Mouse (Mus musculus) limb, embryonic 12.5 days (tissue): Measurements from ENCODE around the gene Cerk. TPM values are rescaled to one million over a fixed set of nuclear protein-coding genes. Genes with fewer than 3 reads are reported as not detected.

ENCODE experiments used
- ATAC-seq: fragments of 200-750 bp; cut with Nextera tagmentation; 2 replicates; pipeline ENCODE4 v1.8.0; 2017; ENCODE audit warnings: low read depth, moderate TSS enrichment; ENCODE audit not compliant: insufficient number of reproducible peaks, insufficient read depth, low FRiP score, low TSS enrichment
- H3K27ac ChIP-seq: fragments of 300-500 bp; sonication (generic); 2 replicates; pipeline ENCODE4 v1.5.1; 2016; ENCODE audit warnings: mild to moderate bottlenecking, moderate library complexity
- H3K27me3 ChIP-seq: fragments of 300-500 bp; sonication (generic); 2 replicates; pipeline ENCODE4 v1.6.1; 2016; ENCODE audit warnings: mild to moderate bottlenecking, moderate library complexity
- H3K36me3 ChIP-seq: fragments of 300-500 bp; sonication (generic); 2 replicates; pipeline ENCODE4 v1.6.1; 2016; ENCODE audit warnings: mild to moderate bottlenecking, moderate library complexity
- H3K4me1 ChIP-seq: fragments of 300-500 bp; sonication (generic); replicated peaks from 2 replicates; pipeline ENCODE4 v1.6.1; 2016
- H3K4me2 ChIP-seq: fragments of 300-500 bp; sonication (generic); 2 replicates; pipeline ENCODE4 v1.6.1; 2016; ENCODE audit warnings: mild to moderate bottlenecking, moderate library complexity
- H3K4me3 ChIP-seq: fragments of 300-500 bp; sonication (generic); replicated peaks from 2 replicates; pipeline ENCODE4 v1.5.1; 2016; ENCODE audit warnings: mild to moderate bottlenecking
- H3K9ac ChIP-seq: fragments of 300-500 bp; sonication (generic); replicated peaks from 2 replicates; pipeline ENCODE4 v1.6.1; 2016; ENCODE audit warnings: mild to moderate bottlenecking, moderate library complexity
- H3K9me3 ChIP-seq: fragments of 300-500 bp; sonication (generic); 2 replicates; pipeline ENCODE4 v1.6.1; 2016; ENCODE audit warnings: mild to moderate bottlenecking, moderate library complexity
- WGBS: fragments of 180-500 bp; shearing (Covaris S2); methylation state at CpG from one replicate; pipeline ENCODE4 v1.1.7; 2016; 5-methylcytosine and 5-hydroxymethylcytosine counted together
- polyA plus RNA-seq: library from polyadenylated mRNA; unstranded; fragments of >200 nt; fragmentation: Nextera tagmentation; extraction: Ambion mirVana; gene quantifications from 2 replicates; pipeline ENCODE4 v1.2.1, GENCODE M21; 2016

The Cerk gene
- polyA plus RNA-seq, 1 experiment from 2014 or later = 21.5 TPM

DNA sequence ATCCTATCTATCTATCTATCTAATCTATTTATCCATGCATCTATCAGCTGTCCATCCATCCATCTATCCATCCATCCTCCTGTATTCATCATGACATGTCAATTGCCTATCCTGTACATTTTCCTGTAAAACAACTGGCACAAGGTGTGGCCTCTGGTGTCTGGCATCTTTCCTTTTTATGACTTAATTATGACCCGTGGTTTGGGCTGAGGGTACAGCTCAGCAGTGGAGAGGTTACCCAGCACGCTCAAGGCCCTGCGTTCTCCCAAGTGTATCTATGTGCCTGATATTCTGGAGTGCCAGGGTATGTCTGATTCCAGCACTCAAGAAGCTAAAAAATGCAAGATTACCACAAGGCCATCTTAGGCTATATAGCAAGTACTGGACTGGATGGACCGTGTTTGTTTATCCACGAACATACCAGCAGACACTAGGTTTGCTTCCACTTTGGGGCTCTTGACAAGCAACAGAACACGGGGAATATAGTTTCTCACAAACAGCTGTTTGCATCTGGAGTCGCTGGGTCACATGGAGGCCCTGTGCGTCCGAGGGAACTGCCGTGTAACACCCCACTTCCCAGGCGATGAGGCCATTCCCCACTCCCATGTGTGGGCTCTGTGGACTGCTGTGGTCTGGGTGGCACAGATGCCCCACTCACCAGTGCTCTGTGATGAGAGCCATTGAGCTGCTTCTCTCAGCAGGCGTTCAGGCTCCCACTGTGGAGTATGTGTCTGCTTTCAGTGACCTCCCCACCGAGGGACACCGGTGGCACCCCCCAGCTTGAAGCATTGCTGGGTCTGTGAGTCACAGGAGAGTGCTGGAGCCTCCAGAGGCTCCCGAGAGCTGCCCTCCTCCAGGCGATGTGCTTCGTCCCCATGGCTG lies 90.0 kb downstream of the Cerk start:
- Histone ChIP-seq H3K9me3 (no peaks in the 10 kb centered on the region), H3K4me3 (no peak overlapping the region), H3K9ac (no peak overlapping the region), H3K27me3 (no peaks in the 10 kb centered on the region), H3K27ac (no peak overlapping the region), H3K4me1 (peaks cover 8% of the 10 kb centered on the region; the same call in 1 of the 2 replicates), H3K4me2 (no peak overlapping the region), H3K36me3 (peaks cover 26% of the 10 kb centered on the region; the same call in 1 of the 2 replicates)
- 88% methylated on average over 17 of the region's 17 CpGs for WGBS
- no peak for ATAC-seq

DNA sequence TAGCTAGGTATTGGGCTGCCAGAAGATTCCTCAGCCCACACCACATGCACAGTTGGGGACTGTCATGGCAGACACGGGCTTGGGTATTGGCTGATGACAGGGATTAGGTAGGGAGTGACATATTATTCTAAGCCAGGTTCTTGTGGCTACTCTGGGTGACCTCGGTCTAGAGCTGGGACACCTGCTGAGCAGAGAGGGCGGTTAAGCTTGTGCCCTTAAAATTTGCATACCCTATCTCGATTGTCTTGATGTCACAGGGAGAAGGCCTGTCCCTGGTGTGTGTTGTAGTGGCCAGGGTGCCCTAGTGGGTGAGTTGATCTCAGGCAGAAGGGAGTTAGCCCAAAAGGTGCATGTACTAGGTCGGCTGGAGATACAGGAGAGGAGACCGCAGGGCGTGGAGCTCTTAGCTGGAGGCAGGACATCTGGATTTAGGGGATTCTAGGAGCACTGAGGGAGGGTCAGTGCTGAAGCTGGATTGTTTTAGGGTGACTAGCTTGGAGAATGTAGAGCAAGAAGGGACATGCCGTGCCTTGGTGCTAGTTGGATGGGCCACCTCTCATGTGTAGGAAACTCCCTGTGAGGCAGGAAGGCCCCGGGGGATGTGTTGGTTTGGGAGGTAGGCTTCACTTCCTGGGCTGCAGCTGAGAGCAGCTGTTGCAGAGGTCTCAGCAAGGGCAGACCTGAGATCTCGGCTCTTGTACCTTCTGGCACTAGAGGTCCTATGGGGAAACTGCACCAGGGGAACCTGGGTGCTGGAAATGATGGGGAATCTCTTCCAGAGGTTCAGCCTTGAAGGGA lies 91.4 kb downstream of the Cerk start:
- 71% methylated on average over 10 of the region's 10 CpGs for WGBS
- no peak for ATAC-seq
- peaks cover 5% of the 10 kb centered on the region; the same call in 1 of the 2 replicates for H3K4me1 ChIP-seq
- no peaks in the 10 kb centered on the region for H3K27me3 ChIP-seq
- no peaks in the 10 kb centered on the region for H3K9me3 ChIP-seq
- no peak overlapping the region for H3K27ac ChIP-seq
- peaks cover 23% of the 10 kb centered on the region; the same call in 1 of the 2 replicates for H3K36me3 ChIP-seq
- H3K4me3 ChIP-seq = no peak overlapping the region
- H3K4me2 ChIP-seq = no peak overlapping the region
- no peak overlapping the region for H3K9ac ChIP-seq

DNA sequence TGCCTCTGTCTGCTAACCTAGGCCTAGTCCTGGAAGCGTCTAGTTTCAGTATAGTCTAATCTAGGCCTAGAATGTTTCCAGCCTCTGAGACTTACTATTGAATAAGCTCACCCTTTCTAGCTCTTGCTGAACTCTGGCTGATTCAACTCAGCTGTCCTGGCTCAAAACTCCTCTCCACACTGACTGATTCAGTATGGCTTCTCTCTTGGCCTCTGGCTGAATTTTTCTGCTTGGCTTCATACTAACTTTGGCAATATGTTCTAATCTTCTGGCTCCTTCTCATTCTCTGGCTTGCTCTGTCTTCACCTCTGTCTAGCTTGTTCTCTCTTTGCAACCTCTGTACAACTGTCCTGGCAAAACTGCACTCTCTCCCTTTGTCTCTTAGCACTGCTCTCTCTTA lies 92.7 kb downstream of the Cerk start:
- peaks cover 23% of the 10 kb centered on the region; the same call in 1 of the 2 replicates for H3K36me3 ChIP-seq
- H3K4me1 ChIP-seq = peaks cover 9% of the 10 kb centered on the region; the same call in 1 of the 2 replicates
- no peak overlapping the region for H3K27ac ChIP-seq
- H3K27me3 ChIP-seq = no peaks in the 10 kb centered on the region
- H3K4me3 ChIP-seq = no peak overlapping the region
- no peak for ATAC-seq
- no peak overlapping the region for H3K4me2 ChIP-seq
- no peak overlapping the region for H3K9ac ChIP-seq
- WGBS = 93% methylated on average over 1 of the region's 1 CpGs
- H3K9me3 ChIP-seq = no peaks in the 10 kb centered on the region

DNA sequence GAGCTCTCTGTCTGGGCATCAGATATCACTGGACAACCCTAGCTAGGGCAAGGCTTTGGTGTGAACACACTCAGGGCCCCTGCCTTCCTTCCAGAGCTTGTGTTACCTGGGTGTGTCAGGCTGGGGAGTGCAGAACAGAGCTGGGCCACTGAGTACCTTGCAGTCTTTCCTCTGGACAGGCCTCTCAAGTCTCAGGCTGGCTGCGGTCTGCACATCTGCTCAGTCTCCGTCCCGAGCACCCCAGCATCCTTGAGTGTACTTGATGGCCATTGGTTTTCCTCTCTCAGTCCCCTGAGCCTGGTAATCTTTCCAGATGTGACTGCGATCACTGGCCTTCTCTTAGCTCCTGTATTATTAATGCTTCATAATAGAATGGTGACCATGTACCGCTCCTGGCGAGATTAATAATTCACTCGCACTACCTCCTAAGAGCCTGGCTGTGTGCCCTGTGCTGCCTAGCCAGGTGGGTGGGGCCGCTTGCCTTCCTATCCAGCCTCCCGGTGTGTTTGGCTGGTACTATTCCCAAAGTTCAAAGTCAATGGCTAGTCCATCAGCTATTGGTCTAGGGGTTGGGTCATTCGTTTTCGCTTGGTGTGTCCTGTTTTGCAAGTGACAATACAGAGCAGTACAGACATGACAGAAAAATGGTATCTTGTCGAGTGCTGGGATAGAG lies 93.8 kb downstream of the Cerk start:
- WGBS = 92% methylated on average over 12 of the region's 12 CpGs
- Histone ChIP-seq H3K9me3 (no peaks in the 10 kb centered on the region), H3K27me3 (no peaks in the 10 kb centered on the region)

DNA sequence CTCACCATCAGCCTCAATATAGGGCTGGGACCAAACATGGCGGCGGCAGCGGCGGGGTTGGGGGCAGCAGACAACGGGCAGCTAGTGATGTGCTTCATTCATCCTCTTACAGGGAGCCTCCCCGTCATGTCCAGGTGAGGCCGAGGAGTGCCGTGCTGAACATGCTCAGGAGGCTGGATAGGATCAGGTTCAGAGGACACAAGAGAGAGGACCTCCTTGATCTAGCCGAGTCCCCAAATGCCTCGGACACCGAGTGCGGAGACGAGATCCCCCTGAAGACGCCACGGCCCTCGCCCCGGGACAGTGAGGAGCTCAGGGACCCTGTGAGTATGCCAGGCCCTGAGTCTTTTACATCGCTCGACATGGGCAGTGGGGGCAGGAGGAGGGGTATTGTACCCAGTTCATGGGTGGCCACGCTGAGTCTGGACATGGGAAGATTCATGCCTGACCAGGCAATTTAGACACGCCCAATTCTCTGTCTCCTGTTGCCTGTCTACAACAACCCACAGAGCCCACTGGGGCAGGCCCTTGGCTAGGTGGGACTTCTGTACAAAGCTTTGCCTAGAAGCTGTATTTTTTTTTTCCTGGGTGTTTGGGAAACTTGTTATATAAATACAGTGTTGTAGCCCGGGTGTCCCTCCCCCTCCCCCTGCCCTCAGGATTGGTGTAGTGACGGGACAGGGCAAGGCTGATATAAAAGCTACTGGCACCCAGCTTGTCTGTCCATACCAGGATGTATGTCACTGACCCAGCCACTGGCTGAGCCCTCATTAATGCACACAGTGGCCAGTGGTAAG lies 94.5 kb downstream of the Cerk start:
- 93% methylated on average over 23 of the region's 23 CpGs for WGBS
- H3K9me3 ChIP-seq = no peaks in the 10 kb centered on the region
- peaks cover 21% of the 10 kb centered on the region; the same call in 1 of the 2 replicates for H3K36me3 ChIP-seq
- H3K4me1 ChIP-seq = peaks cover 26% of the 10 kb centered on the region
- no peak overlapping the region for H3K4me2 ChIP-seq
- no peak overlapping the region for H3K4me3 ChIP-seq
- ATAC-seq = no peak
- no peak overlapping the region for H3K9ac ChIP-seq
- H3K27me3 ChIP-seq = no peaks in the 10 kb centered on the region
- no peak overlapping the region for H3K27ac ChIP-seq

More for the DNA sequence above, 93.8 kb downstream of the Cerk start:
- ATAC-seq = no peak
- H3K9ac ChIP-seq = no peak overlapping the region
- H3K4me2 ChIP-seq = no peak overlapping the region
- no peak overlapping the region for H3K4me3 ChIP-seq
- peaks cover 23% of the 10 kb centered on the region; the same call in 1 of the 2 replicates for H3K36me3 ChIP-seq
- H3K4me1 ChIP-seq = peaks cover 19% of the 10 kb centered on the region
- no peak overlapping the region for H3K27ac ChIP-seq

DNA sequence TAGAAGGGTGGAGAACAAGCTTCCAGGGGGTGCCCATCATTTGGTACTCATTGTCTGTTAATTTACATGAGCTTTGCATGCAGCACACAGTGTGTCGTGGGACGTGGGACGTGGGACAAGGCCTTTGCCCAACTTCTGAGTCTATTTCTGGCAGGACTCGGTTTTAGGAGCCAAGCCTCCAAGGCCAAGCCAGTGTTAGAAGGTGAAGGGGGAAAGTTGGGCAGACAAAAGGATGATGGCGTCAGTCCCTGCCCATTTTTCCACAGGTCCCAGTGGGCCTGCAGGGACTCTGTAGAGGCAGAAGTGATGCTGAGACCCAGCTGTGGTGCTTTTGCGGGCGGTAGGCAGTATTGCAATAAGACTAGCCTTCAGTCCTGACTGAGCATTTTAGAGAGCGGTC lies 95.4 kb downstream of the Cerk start:
- H3K27ac ChIP-seq = no peak overlapping the region
- no peaks in the 10 kb centered on the region for H3K9me3 ChIP-seq
- ATAC-seq = no peak
- no peaks in the 10 kb centered on the region for H3K27me3 ChIP-seq
- no peak overlapping the region for H3K4me2 ChIP-seq
- 86% methylated on average over 8 of the region's 8 CpGs for WGBS
- peaks cover 16% of the 10 kb centered on the region; the same call in 1 of the 2 replicates for H3K36me3 ChIP-seq
- H3K9ac ChIP-seq = no peak overlapping the region
- H3K4me1 ChIP-seq = peaks cover 34% of the 10 kb centered on the region
- no peak overlapping the region for H3K4me3 ChIP-seq

DNA sequence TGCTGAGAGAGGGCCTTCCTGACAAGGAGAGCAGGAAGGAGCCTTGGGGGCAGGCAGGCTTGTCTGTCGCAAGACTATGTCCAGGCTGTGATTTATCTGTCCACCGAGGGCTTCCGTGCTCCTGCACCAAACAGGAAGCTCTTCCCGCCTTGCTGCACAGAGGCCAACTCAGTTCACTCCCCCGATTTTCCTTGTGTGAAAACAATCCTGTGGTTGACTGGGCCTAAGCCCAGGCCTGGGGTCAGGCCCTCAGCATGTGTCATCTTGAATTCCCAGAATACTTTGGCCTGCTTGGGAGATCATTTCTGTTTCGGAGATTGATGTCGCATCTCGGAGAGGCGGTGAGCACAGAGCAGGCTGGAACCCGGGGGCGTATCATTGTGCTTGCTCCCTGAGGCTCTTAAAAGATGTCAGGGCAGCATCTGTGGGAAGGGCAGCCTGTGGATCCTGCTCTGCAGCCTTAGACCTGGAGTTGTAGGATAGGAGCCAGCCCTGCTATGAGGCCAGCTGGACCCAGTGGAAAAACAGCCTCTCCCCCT lies 95.9 kb downstream of the Cerk start:
- Histone ChIP-seq H3K27me3 (no peaks in the 10 kb centered on the region), H3K4me1 (peaks cover 39% of the 10 kb centered on the region), H3K4me2 (no peak overlapping the region), H3K27ac (no peak overlapping the region), H3K36me3 (peaks cover 16% of the 10 kb centered on the region; the same call in 1 of the 2 replicates), H3K4me3 (no peak overlapping the region), H3K9ac (no peak overlapping the region), H3K9me3 (no peaks in the 10 kb centered on the region)
- WGBS = 50% methylated on average over 11 of the region's 11 CpGs
- no peak for ATAC-seq

Other genes with a start within 250 kb of the Cerk start
- 1.9 TPM in 2 replicates for gene Celsr1, start 152.4 kb downstream of the Cerk start, polyA plus RNA-seq
- gene Gramd4, start 128.4 kb downstream of the Cerk start, polyA plus RNA-seq = 19.2 and 20.0 TPM in 2 replicates
- 11.2 and 12.1 TPM in 2 replicates for gene Tbc1d22a, start 28.3 kb upstream of the Cerk start, polyA plus RNA-seq